Mouse (Mus musculus): Measurements from ENCODE around the gene Zzz3.

Zzz3 gene

DNA sequence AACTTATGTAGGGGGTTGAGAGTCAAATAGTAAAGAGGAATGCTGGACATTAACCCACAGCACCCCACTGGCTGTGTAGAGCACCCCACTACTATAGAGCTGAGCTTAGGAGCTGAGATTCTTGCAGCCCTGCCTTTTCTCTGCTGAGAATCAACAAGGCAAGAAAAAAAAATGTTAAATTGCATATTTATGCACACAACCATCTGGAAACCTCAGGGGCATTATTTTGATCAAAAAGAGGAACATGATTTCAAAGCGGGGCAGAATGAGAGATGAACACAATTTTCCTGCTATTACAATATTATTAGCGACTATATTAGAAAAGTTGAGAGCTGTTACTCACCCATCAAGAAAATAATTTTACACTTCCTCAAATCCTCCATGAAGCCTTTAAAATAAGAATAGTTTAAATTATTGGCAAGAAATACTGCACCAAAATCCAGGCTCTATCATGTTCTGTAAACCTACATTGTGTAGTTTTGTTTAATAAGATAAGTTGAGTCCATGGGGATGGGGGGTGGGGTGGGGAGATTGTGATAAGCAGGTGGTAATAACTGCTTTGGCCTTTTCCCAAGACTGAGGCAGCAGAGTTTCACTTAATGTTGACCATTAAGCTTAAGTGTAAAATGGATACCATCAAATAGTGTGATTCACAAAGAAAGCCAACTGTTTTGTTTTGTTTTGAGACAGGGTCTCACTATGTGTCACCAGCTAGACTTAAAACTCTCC, 103.9 kb downstream of the Zzz3 start:
- DNase-seq, result no peak

DNA sequence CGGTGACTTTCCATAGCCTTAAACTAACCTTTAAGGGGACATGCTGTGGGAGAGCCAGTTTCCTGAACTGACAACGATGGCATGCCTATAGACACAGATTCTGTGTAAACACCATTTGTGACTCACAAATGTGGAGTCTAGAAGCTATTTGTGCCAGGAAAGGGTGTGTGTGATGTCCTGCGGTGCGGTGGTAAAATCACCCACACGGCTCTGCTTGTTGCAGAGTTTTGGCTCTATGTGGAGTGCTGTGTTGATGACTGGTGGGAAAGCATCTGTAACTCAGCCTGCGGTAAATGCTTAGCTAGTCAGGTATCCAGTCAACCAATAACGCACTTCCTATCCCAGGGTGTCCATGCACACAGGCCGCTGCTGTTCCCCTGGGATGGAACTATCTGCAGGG, 112.6 kb downstream of the Zzz3 start:
- DNase-seq, result no peak

DNA sequence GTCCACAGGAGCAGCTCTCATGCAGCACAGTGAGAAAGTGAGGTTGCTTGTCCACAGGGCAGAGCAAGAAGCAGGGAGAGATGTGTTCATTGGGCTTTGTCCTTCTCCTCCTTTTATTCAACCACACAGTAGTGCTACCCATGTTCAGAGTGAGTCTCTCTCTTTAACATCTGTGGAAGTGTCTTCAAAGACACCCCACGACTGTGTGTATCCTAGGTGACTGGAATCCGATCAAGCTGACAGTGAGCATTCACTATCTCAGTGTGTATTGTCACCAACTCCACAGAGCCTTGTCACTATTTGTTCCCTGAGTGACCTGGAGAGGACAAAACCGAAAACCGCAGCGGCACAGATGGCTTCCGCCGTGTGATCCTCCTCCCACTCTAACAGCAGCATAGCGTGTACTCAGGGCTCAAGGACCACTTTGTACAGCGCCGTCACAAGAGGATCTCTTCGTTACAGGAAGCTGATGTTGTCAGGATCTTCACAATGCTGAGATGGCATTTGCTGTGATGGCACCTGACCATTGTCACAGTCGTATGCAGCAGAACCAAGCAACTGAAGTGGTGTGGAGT, 113.2 kb downstream of the Zzz3 start:
- DNase-seq, result no peak

DNA sequence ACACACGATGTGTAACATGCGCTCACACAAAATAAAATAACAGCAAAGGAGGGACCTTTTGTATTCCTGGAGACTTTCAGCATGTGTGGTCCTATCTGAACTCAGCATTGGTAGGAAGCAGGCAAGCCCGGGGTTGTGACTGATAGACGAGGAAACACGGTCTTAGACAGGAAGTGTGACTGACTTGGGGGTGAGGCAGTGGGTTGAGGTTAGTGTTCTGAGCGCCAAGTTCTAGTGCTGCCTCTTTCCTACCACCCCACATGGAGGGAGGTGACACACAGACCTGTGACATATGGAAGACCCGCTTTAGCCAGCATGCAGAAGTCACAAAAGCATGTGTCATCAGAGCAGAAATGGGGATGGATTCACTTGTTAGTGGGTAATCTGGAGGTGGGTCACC, 114.0 kb downstream of the Zzz3 start:
- DNase-seq, result no peak

All from cerebellum, adult 9-10 months (tissue).